Mouse (Mus musculus) spleen, embryonic (tissue): ENCODE measurements around the gene Ccdc86.

Source experiments
- CTCF ChIA-PET: fragments of 350-600 bp; sonication (Branson Sonifier 250); formaldehyde crosslinking; loops from one replicate; lab custom pipeline; 2022; lab: Charles Lee

Ccdc86 gene

DNA sequence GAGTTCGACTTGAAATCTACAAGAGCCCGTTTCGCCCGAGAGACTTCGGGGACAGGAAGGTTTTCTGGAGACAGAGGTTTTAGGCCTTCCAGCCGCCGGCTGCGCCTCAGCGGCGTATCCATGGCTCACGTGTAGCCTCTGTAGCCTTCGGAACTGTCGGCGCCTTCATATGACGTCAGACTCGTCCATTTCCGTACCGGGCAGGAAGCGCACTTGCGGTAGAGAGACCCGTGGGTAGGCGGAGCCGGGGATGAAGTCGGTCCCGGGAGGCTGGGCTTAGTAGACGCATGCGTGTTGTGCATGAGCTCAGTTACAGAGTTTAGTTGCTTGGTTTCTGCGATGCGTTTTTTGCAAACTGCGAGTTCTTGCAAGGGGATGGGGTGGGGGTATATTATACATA is at the start of gene Ccdc86:
Gene Ccdc86, minus strand, starts transcription at position 155 of the 400 bp plus-strand sequence.
- CTCF ChIA-PET, result interaction anchor here (0.7 kb wide), 1 partner anchor 167 kb away, joined by 14 read pairs; no protein-coding TSS in a partner anchor

DNA sequence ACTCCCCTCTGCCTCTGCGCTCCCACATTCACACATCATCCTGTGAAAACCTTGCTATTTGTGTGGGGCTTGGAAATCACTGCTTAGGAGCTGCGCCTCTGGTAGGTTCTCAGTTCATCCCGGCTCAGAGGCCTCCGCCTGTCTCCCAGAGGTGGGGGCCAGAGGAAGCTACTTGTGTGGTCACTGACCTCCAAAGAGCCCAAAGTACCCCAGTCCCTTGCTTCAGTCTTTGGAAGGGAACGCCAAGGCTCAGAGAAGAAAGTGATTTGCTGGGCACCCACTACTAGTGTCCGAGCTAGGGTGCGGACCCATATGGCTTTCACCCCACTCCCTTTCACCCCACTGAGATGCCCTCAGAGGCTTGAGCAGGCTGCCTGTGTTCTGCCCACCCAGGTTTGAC is 44.1 kb upstream of the Ccdc86 start, which contains the start of gene Ms4a15:
Gene Ms4a15, minus strand, starts transcription at position 101 of the 400 bp plus-strand sequence.
- CTCF ChIA-PET, result interaction anchor here (0.6 kb wide), 1 partner anchor 25 kb away, joined by 3 read pairs; no protein-coding TSS in a partner anchor

DNA sequence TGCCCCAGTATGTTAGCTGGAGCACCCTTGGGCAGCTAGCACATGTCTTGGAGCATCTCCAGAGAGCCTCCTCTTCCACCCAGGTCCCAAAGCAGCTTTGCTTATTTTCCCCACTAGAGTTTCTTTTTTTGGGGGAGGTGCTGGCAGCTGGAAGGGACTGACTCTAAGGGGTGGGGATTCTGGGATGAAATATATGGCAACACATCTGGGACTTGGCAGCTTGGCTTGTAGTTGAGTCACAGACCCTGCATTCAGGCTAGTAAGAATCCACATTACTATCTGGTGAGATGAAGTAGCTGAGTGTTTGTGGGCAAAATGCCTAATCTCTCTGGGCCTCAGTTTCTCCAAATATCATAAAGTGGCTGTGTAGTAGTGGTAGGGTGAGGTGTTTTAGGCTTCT is 42.8 kb upstream of the Ccdc86 start:
- CTCF ChIA-PET, result no interaction called here

DNA sequence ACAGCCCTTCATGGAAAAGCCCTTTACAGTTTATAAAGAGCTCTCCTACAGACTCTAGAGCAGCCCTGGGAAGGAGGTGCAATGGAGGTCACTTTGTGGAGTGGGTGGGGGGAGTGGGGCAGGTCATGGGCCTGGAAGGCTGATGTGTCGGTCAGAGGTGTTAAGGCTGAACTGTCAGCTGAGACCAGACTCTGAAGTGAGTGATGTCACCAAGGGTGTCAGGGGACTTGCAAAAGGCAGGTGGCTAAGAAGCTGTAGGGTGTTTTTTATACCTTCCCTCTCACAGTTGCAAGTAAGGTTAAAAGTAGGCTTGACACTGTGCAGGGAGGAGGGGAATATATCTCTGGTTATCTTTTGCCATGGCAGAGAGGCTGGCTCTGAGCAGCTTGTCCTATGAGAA is 41.7 kb upstream of the Ccdc86 start:
- CTCF ChIA-PET, result interaction anchor here (0.6 kb wide), 1 partner anchor 505 kb away, joined by 9 read pairs; no protein-coding TSS in a partner anchor

DNA sequence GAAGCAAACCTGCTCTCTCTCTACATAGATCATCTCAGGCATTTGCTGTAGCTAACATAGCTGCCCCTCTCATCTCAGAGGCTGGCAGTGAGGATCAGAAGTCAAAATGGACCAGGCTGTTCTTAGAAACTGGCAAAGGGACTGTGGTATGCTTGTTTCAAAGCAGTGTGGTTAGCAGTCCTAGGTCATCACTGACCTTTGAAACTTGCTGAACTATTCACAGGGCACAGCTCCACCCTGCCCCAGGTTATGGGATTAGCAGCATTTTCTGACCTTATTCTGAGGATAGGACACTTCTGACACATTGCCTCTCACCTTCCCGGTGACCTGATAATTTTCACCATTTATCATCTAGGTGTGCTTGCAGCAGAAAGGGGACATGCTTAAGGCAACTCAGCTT is 39.5 kb upstream of the Ccdc86 start:
- CTCF ChIA-PET, result interaction anchor here (0.7 kb wide), 1 partner anchor 21 kb away, joined by 6 read pairs; no protein-coding TSS in a partner anchor

DNA sequence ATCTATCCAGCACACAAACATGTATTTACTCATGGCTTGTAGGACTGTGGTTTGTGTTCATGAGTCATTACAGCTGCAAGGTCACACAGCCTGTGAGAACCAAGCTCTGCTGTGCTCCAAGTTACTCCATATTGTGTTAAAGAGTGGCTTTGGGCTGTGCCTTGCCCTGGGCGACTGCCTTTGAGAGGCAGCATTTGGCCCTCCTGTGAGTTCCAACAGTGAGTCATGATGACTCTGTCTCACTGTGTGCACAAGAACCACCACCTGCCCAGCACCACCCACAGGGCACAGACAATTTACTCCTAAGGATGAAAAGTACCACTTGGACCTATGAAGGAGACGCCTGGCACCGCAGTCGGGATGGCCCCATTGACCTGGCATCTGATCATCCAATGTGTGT is 36.8 kb upstream of the Ccdc86 start:
- CTCF ChIA-PET, result no interaction called here

DNA sequence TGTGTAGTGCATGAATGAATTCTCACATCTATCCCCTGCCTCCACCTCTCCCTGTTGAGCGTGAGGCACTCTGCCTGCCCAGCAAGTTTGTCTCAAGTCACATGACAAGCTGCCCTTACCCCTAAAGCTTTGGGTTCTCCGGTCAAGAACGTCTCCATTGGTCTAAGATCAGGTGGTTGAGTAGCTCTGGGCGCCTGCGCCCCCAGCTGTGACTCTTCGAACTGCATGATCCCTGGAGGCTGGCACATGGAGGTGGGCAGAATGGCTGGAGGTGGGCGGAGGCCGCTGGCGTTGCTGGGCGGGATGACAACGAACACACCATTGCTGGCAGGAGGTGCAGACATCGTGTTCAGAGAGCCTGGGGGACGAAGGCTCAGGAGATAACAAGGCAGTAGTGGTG is 35.5 kb upstream of the Ccdc86 start:
- CTCF ChIA-PET, result no interaction called here

DNA sequence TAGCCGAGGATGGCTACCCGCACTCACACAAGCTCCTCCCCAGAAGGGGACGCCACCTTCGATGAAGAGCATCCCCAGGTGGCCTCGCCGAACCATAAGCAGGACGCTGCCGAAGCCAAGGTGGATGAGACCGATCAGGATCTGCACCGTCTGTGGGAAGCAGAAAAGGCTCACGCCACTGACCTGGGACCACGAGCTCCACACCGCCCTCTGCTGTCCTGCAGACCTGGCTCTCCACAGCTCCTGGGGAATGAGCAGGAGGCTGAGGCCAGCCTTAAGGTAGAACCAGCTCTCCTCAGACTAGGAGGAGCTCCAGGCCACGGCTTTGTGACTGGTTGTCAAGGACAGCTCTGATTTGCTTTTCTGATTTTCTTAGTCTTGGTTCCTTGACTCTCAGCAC is 34.1 kb upstream of the Ccdc86 start:
- CTCF ChIA-PET, result no interaction called here

DNA sequence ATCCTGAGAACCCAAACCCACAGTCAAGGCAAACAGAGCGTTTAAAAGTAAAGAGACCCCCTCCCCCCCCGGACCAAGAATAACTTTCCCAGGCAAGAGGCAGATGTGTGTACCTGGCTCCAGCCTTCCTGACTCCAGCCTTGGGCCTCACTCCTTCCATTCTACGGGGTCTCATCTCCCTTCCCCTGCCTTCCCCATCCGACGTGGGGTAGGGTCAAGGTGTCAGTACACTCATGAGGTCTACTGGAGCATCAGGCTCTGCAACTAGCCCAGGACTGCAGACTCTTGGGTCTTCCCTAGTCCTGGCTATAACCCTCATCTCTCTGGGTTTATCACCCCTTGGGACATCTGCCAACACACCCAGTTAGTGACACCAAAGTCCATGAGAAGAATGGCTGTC is 31.1 kb upstream of the Ccdc86 start:
- CTCF ChIA-PET, result interaction anchor here (0.6 to 1.0 kb wide), 2 partner anchors 302 to 984 kb away, joined by 3 to 8 read pairs; no protein-coding TSS in a partner anchor

DNA sequence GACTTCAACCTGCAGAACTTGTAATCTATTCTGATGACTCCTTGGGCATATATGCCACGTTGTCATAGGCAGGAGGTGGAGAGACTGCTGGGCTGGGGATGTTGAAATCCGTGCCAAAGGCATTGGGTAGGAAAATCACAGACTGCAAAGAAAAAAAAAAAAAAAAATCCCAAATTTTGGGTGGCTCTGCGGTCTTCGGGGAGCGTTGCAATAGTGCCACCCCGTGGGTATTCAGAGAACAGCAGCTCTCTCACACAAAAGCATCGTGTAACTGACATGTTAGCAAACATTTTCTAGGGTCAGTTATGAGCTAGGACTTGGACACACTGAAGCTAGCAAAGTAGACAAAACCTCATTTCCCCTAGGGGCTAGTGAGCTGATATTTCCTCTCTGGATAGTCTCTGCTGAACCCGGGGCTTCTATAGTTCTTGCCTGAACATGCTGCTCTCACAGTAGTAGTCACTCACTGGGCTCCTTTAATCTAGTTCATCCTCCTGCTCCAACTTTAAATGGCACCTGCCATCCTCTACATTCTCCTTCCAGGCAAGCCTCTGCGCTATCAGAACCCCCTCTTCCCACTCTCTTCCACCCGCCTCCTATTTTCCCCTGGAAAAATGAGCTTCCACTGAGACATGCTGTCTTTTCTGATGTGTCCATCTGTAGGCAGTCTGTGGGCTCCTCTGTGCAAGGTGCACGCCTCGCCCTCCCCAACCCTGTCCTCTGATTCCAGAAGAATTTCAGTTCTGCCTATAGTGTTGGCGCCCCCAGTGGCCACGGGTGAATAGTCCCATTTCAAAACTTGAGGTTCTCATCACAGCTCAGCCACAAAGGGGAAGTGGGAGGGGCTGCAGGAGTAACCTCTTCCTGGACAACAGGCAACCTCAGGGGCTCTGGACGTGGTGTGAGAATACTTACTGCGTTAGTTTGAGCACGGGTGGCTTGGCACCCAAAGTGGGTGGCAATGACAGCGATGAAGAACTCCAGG is 30.4 kb upstream of the Ccdc86 start:
- CTCF ChIA-PET, result interaction anchor here (0.5 to 1.0 kb wide), 5 partner anchors 70 to 985 kb away, joined by 3 to 8 read pairs (median 3); no protein-coding TSS in a partner anchor

DNA sequence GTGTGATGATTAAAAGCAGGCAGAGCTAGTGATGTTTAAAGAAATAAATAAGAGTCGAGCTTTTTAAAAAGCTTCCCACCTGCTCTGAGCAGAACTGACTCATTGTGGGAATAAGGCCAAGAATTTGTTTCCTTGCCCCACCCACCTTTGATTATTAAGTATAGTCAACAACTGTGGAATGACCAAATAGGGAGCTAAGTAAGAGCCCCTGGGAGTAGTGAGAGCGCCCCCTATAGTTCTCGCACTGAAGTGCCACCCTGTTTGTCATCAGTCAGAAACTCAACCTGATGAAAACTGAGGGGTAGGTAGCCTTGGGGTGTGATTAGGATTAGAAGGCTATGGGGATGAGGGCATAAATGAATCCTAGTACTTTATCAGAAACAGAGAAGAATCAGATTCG is 27.3 kb upstream of the Ccdc86 start:
- CTCF ChIA-PET, result no interaction called here

DNA sequence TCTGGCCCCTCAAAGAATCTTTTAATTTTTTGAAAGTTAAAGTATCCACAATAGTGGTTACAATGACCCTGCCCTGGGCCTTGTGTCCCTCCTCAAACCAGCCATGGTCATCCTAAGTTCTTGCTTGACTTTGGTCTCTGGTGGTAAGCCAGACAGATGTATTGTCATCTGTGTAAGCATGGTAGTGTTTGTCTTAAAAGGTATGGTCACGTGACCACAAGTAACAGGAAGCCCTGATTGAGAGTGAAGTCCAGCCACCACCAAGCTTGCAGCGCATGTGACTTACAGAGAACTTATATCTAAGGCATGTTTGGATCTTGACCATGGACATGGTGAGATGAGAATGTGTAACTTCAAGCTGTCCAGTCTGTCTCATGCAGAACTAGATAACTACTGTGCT is 26.1 kb upstream of the Ccdc86 start:
- CTCF ChIA-PET, result no interaction called here

DNA sequence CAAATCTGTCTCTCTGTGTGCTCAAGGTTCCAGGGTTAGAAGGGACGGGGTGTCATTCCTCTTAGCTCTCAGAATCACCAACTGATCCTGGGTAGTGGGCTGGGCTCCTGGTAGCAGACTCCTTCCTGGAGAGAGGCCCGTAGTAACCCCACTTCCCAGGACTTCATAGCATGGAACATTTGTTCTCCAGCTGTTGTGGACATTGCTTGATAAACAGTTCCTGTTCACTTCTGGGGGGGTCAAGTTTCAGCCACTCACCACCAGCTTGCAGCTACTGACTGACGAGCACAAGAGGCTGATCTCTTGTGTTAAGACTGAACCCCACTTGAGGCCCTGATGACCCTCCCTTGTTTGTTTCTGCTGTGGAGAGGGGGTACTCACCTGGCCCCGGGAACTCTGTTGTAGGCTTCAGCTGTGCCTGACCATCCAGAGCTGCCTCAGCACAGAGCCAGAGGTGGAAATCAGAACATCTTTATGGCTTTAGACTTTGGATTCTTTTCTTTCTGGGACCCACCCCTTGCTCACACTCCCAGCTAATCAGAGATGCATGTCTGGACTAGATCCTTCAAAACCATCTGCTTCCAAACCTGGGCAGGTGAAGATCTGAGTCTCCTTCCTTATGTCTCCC is 25.3 kb upstream of the Ccdc86 start, which contains the start of gene Ms4a10:
Gene Ms4a10, minus strand, starts transcription at position 433 of the 628 bp plus-strand sequence.
- CTCF ChIA-PET, result no interaction called here

DNA sequence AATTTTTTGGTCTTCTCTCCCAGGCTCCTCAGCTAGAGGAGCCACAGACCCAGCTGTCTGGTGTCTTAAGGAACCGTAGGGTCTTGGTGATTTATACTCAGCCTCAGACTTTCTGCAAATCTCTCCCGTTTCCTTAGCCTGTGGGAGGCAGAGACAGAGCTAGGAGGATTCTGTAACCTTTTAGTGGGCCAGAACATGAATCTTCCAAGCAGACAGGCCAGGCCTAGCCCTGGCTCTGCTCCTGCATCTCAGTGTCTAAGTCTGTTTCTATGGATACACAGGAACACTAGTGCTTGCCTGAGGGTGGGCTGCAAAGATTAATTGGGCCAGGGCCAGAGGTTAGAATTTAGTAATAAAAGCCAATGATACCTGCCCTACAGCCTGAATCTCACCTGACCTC is 24.1 kb upstream of the Ccdc86 start:
- CTCF ChIA-PET, result no interaction called here

DNA sequence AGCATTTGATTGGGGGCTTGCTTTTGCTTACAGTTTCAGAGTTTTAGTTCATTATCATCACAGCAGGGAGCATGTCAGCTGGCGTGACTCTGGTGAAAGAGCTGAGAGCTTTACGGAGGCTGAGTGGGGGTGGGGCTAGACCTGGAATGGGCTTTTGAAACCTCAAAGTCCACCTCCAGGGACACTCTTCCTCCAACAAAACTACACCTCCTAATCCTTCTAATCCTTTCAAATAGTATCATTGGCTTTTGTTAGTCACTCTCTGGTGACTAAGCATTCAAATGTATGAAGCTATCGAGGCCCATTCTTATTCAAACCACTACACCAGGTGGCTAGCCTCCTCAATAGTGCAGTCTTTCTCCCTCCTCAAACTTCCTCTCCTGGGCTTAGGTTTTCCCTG is 23.6 kb upstream of the Ccdc86 start:
- CTCF ChIA-PET, result no interaction called here

DNA sequence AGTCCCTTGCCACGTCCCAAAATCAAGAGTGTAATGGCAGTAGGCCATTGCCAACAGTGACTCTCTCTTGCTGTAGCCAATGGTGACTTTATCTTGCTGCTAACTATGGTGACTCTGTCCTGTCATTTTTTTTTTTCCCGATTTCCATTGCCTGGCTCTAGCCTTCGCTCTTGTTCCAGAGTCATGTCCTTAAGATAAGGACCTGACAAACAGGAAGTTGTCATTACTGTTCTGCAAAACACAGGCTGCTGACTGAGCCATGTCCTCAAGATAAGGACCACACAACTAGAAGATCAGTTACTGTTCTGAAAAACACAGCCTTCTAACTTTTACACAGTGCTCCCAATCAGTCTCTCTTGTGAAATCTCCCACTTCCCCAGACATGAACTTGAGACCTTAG is 21.4 kb upstream of the Ccdc86 start:
- CTCF ChIA-PET, result no interaction called here

DNA sequence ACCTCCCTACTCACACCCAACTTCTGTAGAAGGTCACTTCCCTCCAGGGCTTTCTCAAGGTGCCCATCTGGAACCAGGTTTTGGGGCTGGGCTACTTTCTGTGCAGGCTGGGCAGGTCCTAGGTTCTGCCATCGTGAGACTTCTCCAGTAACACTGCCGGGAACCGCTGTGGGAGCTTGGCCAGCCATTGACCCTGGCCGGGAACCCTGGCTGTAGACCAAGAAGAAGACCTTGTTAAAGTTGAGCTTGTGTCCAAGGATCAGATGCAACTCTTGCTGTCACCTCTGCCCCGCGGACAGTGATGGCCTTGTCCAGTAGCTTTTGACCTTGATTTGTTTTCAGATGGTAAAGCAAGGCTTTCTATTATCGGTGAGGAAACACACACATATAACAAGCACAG is 19.5 kb upstream of the Ccdc86 start:
- CTCF ChIA-PET, result interaction anchor here (0.6 kb wide), 1 partner anchor 25 kb away, joined by 3 read pairs; the partner anchor contains the start of gene Ms4a15

DNA sequence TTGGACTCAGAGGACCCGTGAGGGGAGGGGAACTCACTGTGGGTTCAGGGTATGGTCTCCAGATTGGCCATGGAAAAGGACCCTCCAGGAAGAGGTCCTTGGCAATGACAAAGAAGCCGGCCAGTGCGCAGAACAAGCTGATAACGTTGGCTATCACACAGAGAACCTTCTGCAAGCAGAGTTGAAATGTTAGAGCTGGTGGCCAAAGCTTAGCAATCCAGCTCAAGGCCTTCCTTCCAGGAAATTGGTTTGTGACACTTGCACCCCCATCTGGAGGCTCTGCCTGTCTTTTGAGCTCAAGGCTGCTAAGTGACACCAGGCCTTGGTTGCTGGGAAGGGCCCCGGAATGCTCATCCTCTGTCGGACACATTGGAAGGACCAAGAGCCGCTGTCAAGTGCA is 16.7 kb upstream of the Ccdc86 start:
- CTCF ChIA-PET, result no interaction called here

DNA sequence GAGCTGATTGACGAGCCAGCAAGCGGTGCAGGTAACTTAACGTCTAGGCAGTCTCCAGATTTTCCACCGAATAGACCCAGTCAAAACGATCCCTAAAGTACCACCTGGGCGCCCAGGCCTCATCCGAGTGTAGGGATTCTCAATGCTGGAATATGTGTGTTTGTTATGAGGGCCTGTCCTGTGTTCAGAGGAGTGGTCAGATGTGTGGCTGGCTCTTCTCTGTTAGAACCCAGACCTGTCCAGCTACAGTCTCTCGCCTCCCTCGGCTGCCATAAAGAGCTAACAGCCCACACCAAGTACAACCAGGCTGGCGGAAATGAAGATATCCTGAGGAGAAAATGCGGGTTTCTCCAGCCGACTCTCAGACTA is 10.9 kb upstream of the Ccdc86 start:
- CTCF ChIA-PET, result interaction anchor here (0.9 kb wide), 1 partner anchor 47 kb away, joined by 3 read pairs; no protein-coding TSS in a partner anchor

DNA sequence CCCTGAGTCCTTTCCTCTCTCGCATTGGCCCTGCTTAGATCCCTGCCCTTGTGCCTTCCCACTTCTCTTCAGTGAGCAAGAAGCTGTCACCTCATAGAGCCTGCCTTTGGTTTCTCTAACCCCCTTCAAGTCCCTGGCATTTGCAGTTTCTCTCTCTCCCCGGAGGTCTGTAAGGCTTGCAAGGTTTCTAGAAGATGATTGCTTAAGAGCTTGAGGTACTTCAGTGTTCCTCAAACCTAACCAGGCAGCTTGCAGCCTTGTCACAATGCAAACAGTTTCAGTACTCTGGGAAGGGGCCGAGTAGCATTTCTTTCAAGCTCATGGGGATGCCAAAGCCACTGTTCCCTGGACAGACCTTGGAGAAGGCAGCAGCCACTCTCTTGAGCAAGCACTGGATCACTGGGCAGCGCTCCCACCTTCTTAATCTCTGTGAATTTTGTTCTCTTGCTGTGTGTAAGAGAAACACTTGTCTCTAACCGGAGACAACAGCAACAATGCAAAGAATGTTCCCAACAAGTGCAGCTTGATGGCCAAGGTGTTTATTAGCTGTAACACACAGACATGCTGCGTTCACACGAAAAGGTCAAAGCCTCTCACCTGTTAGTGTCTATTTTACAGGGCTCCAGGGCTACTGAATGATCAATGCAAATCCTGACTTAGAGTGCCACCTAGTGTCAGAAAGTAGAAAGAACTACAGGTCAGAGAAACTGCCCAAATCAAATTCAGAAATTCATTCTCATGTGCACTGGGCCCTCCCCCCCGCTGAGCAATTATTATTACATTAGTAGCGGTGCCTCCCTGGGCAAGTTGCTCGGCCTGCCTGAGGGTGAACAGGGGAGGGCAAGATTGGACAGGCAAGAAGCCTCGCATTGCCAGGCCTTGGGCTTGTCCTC is 10.3 kb upstream of the Ccdc86 start:
- CTCF ChIA-PET, result interaction anchor here (0.9 kb wide), 1 partner anchor 47 kb away, joined by 3 read pairs; no protein-coding TSS in a partner anchor
